Mouse (Mus musculus) G1E (cell line): ENCODE measurements around the gene Myzap. TPM values are rescaled to one million over a fixed set of nuclear protein-coding genes. Genes with fewer than 3 reads are reported as not detected.
A peak's percentile ranks its signal among the peaks of the same experiment; 100 is the strongest.

Experiments used
- ATAC-seq: 2 replicates; pipeline ENCODE4 v1.8.0; 2016; ENCODE audit warnings: mild to moderate bottlenecking; ENCODE audit not compliant: insufficient number of reproducible peaks, poor library complexity, low FRiP score, severe bottlenecking; ENCODE audit errors: extremely low read depth
- DNase-seq: peaks from one replicate; pipeline ENCODE4 v3.0.0; 2012; ENCODE audit warnings: low spot score
- H3K27me3 ChIP-seq: 2 replicates; pipeline ENCODE4 v1.6.1; 2012; ENCODE audit warnings: mild to moderate bottlenecking, low read length, inconsistent platforms; ENCODE audit not compliant: insufficient read depth
- H3K36me3 ChIP-seq: replicated peaks from 2 replicates; pipeline ENCODE3; 2012; ENCODE audit warnings: mild to moderate bottlenecking, inconsistent platforms
- H3K4me1 ChIP-seq: 2 replicates; pipeline ENCODE4 v1.6.1; 2012; ENCODE audit warnings: low read depth, low read length, inconsistent platforms, mixed read lengths; ENCODE audit not compliant: insufficient read depth
- H3K4me3 ChIP-seq: 2 replicates; pipeline ENCODE4 v1.5.1; 2012; ENCODE audit warnings: low read depth, mild to moderate bottlenecking, inconsistent platforms, low read length, moderate library complexity, mixed read lengths
- H3K9me3 ChIP-seq: replicated peaks from 2 replicates; pipeline ENCODE4 v1.6.1; 2012; ENCODE audit warnings: inconsistent platforms
- CTCF ChIP-seq: IDR thresholded peaks from 2 replicates; pipeline ENCODE4 v1.5.1; 2012; ENCODE audit warnings: low read depth, low read length, inconsistent platforms, mixed read lengths
- GATA1 ChIP-seq: IDR thresholded peaks from 2 replicates; pipeline ENCODE4 v1.6.1; 2012; ENCODE audit warnings: borderline replicate concordance, low read length, inconsistent platforms, mixed read lengths
- GATA2 ChIP-seq: IDR thresholded peaks from 2 replicates; pipeline ENCODE4 v1.6.1; 2012; ENCODE audit warnings: low read depth, low read length, inconsistent platforms, borderline replicate concordance
- POLR2AphosphoS5 ChIP-seq: IDR thresholded peaks from 2 replicates; pipeline ENCODE4 v1.6.1; 2012; ENCODE audit warnings: low read depth, low read length, inconsistent platforms; ENCODE audit not compliant: insufficient replicate concordance
- TAL1 ChIP-seq: conservative IDR thresholded peaks from 2 replicates; pipeline ENCODE4 v1.6.1; 2012; ENCODE audit warnings: low read depth, low read length, inconsistent platforms, mixed read lengths
- polyA plus RNA-seq: library from polyadenylated mRNA; stranded (reverse); fragments of >175 nt; gene quantifications from 2 replicates; pipeline ENCODE4 v1.2.3, GENCODE M21; 2012
- total RNA-seq, 2 experiments: library from RNA; stranded (forward) in 1 of 2; stranded (reverse) in 1 of 2; fragments of 200-1000 nt in 1 of 2; fragments of >200 nt in 1 of 2; fragmentation: Nextera tagmentation in 1 of 2; gene quantifications; 2 replicates each; pipeline ENCODE4 v1.2.3; 2014 to 2017

Myzap gene
- total and polyA plus RNA-seq, 3 experiments = under 0.01 TPM; not detected in 2

- TF ChIP-seq CTCF (no peak), GATA2 (no peak), POLR2AphosphoS5 (no peak), TAL1 (no peak), GATA1 (no peak)
- ATAC-seq (no peak), DNase-seq (no peak)
- peaks cover 8% of the 10 kb centered on the region for H3K27me3 ChIP-seq
- peaks cover 25% of the 10 kb centered on the region for H3K36me3 ChIP-seq
- no peaks in the 10 kb centered on the region for H3K4me1 ChIP-seq
- H3K9me3 ChIP-seq = no peaks in the 10 kb centered on the region
- H3K4me3 ChIP-seq = no peak overlapping the region
Measured at GRCm38 (mm10) chr9:71628921-71629320, 36.8 kb upstream of the Myzap start.

GRCm38 (mm10) chr9:71628286-71628685, 36.1 kb upstream of the Myzap start:
- no peaks in the 10 kb centered on the region for H3K9me3 ChIP-seq
- peaks cover 25% of the 10 kb centered on the region for H3K36me3 ChIP-seq
- ATAC-seq (no peak), DNase-seq (no peak)
- no peak overlapping the region for H3K4me3 ChIP-seq
- TF ChIP-seq CTCF (no peak), POLR2AphosphoS5 (no peak), GATA2 (no peak), GATA1 (no peak), TAL1 (no peak)
- peaks cover 10% of the 10 kb centered on the region for H3K27me3 ChIP-seq
- no peaks in the 10 kb centered on the region for H3K4me1 ChIP-seq

DNA sequence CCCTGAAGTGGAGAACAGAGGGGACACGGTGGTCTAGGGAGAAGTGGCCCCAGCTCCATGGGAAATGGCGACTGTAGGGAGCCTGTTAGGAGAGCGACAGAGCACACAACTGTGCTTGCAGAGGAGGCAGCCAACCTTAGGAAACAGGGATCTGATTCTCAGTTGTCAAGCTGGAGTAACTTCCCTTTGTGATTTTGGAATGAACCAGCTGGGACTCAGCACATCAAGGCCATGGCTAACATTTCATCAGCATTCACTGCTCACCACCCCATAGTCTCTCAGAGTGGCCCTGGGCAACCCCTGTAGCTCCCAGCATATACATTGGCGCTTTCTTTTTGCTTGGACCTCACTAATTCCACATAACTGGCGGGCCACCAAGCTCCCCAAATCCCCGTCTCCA, 33.8 kb upstream of the Myzap start:
- Histone ChIP-seq H3K4me1 (no peaks in the 10 kb centered on the region), H3K4me3 (no peak overlapping the region), H3K27me3 (peaks cover 16% of the 10 kb centered on the region), H3K36me3 (peaks cover 20% of the 10 kb centered on the region), H3K9me3 (no peaks in the 10 kb centered on the region)
- DNase-seq (no peak), ATAC-seq (no peak)
- TF ChIP-seq CTCF = no peak

GRCm38 (mm10) chr9:71624793-71625495, 32.8 kb upstream of the Myzap start:
- Histone ChIP-seq H3K27me3 (peaks cover 15% of the 10 kb centered on the region), H3K9me3 (no peaks in the 10 kb centered on the region), H3K4me3 (no peak overlapping the region), H3K4me1 (no peaks in the 10 kb centered on the region), H3K36me3 (peaks cover 10% of the 10 kb centered on the region)
- peak; percentile 14 for DNase-seq
- TF ChIP-seq CTCF (peak; percentile 67), TAL1 (no peak)
- no peak for ATAC-seq

GRCm38 (mm10) chr9:71623871-71624569, 31.9 kb upstream of the Myzap start:
- peak; percentile 34 for DNase-seq
- no peak overlapping the region for H3K4me3 ChIP-seq

DNA sequence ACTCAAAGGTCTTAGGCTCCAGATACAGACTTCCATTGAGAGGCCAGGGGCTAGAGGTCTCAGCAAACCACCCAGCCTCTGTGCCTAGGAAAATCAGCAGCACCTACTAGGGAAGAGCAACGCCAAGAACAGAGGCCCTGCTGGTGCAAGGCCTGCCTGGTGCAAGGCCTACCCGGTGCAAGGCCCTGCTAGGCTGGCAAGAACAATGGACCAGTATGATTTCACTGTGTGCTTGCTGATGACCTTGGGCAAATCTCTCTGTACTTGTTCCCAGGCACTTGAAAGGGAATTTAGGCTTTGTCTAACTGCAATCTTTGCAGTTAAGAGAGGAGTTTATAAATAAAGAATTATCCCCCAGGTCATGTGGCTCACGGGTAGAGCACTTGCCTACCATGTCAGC, 30.4 kb upstream of the Myzap start:
- ATAC-seq (no peak), DNase-seq (no peak)
- TF ChIP-seq GATA1 = no peak
- no peak for TF ChIP-seq GATA2
- TF ChIP-seq CTCF = no peak
- no peak for TF ChIP-seq TAL1
- no peak for TF ChIP-seq POLR2AphosphoS5
- H3K36me3 ChIP-seq = no peaks in the 10 kb centered on the region
- H3K4me1 ChIP-seq = no peaks in the 10 kb centered on the region
- no peak overlapping the region for H3K4me3 ChIP-seq
- H3K27me3 ChIP-seq = peaks cover 15% of the 10 kb centered on the region
- H3K9me3 ChIP-seq = no peaks in the 10 kb centered on the region

More at GRCm38 (mm10) chr9:71623871-71624569, 31.9 kb upstream of the Myzap start:
- peaks cover 5% of the 10 kb centered on the region for H3K36me3 ChIP-seq
- H3K4me1 ChIP-seq = no peaks in the 10 kb centered on the region
- no peak for ATAC-seq
- H3K27me3 ChIP-seq = peaks cover 15% of the 10 kb centered on the region
- TF ChIP-seq CTCF (peak; percentile 82), GATA1 (no peak), GATA2 (no peak)
- H3K9me3 ChIP-seq = no peaks in the 10 kb centered on the region
